Comparison of ENCODE assay signal across 12 mouse cellular contexts in genomic region chr17:51358362-51358739, GRCm38 (mm10).
DNase-seq lines count a peak whose midpoint lies in the region; ATAC-seq and TF ChIP-seq lines count a peak whose summit lies in the region.
"Had no signal": no experiment of that assay in that cellular context is flagged by ENCODE, and none has a peak within 500 bp of the region (broad histone marks: within the 10 kb centered on the region; RNA-seq: fewer than 3 reads in every experiment).

No protein-coding gene starts in this region.

- no peaks in the 10 kb centered on the region for H3K9me3 ChIP-seq in heart, postnatal 0 days (replicated peaks; ENCODE audit: control insufficient read depth, low read length)
- no peaks in the 10 kb centered on the region for H3K9me3 ChIP-seq in hindbrain, embryonic 12.5 days (replicated peaks)
- no peaks in the 10 kb centered on the region for H3K9me3 ChIP-seq in midbrain, embryonic 15.5 days
- H3K9me3 ChIP-seq: liver, embryonic 15.5 days had no signal

- DNase-seq in heart, postnatal 0 days (ENCODE audit: low spot score), result peak; percentile 7
- DNase-seq in heart, postnatal 4 days, result no peak
- peak; percentile 5 for DNase-seq in brain, adult 2 months (ENCODE audit: low read depth, low spot score)
- no peak for DNase-seq in kidney, adult 18-20 months
- no peak for DNase-seq in kidney, postnatal 25 days
- no peak for DNase-seq in natural killer cell, adult 2 months (ENCODE audit: low spot score in 2 of 2)
- DNase-seq: gastrocnemius, postnatal 36 days; kidney, postnatal 10 days; thymus, postnatal 36 days had no signal

- TF ChIP-seq EP300 in heart, postnatal 0 days (IDR thresholded peaks at IDR 0.05; ENCODE audit: low read depth), result no peak

- ATAC-seq in heart, postnatal 0 days (ENCODE audit: insufficient read depth, low read depth), result peak; percentile 51; the same call in 1 of the 2 replicates
- peak; percentile 76 for ATAC-seq in hindbrain, embryonic 12.5 days (ENCODE audit: low FRiP score)
- ATAC-seq in midbrain, embryonic 15.5 days (replicated peaks), result peak; percentile 92

- no peaks in the 10 kb centered on the region for H3K36me3 ChIP-seq in heart, postnatal 0 days (replicated peaks; ENCODE audit: control insufficient read depth, insufficient read depth, low read length)
- H3K36me3 ChIP-seq in hindbrain, embryonic 12.5 days, result no peaks in the 10 kb centered on the region
- no peaks in the 10 kb centered on the region for H3K36me3 ChIP-seq in midbrain, embryonic 15.5 days (replicated peaks)
- H3K36me3 ChIP-seq: liver, embryonic 15.5 days had no signal

- WGBS in heart, postnatal 0 days, result 8% methylated on average over 4 of the region's 4 CpGs
- 33% methylated on average over 4 of the region's 4 CpGs for WGBS in hindbrain, embryonic 12.5 days
- WGBS in midbrain, embryonic 15.5 days, result 11% methylated on average over 4 of the region's 4 CpGs

- H3K9ac ChIP-seq in heart, postnatal 0 days (replicated peaks; ENCODE audit: low read depth, low read length), result no peak overlapping the region
- H3K9ac ChIP-seq in hindbrain, embryonic 12.5 days, result no peak overlapping the region
- no peak overlapping the region for H3K9ac ChIP-seq in midbrain, embryonic 15.5 days
- H3K9ac ChIP-seq: liver, embryonic 15.5 days had no signal

- no peaks in the 10 kb centered on the region for H3K27me3 ChIP-seq in heart, postnatal 0 days (ENCODE audit: control insufficient read depth, insufficient read depth, low read length)
- no peaks in the 10 kb centered on the region for H3K27me3 ChIP-seq in hindbrain, embryonic 12.5 days
- H3K27me3 ChIP-seq in midbrain, embryonic 15.5 days (replicated peaks), result no peaks in the 10 kb centered on the region
- H3K27me3 ChIP-seq: liver, embryonic 15.5 days had no signal

- no peaks in the 10 kb centered on the region; the same call in 1 of the 2 replicates for H3K4me1 ChIP-seq in heart, postnatal 0 days (ENCODE audit: control insufficient read depth, insufficient read depth)
- peaks cover 6% of the 10 kb centered on the region; the same call in 1 of the 2 replicates for H3K4me1 ChIP-seq in hindbrain, embryonic 12.5 days
- H3K4me1 ChIP-seq in midbrain, embryonic 15.5 days, result peaks cover 10% of the 10 kb centered on the region
- H3K4me1 ChIP-seq: liver, embryonic 15.5 days had no signal

- no peak for TF ChIP-seq CTCF in heart, postnatal 0 days (IDR thresholded peaks at IDR 0.05; ENCODE audit: low read depth)

- H3K4me3 ChIP-seq in heart, postnatal 0 days (ENCODE audit: low read depth, low read length), result no peak overlapping the region
- no peak overlapping the region for H3K4me3 ChIP-seq in hindbrain, embryonic 12.5 days
- H3K4me3 ChIP-seq in midbrain, embryonic 15.5 days, result no peak overlapping the region
- H3K4me3 ChIP-seq: liver, embryonic 15.5 days had no signal

- H3K4me2 ChIP-seq in heart, postnatal 0 days (ENCODE audit: low read depth, low read length), result no peak overlapping the region
- H3K4me2 ChIP-seq in hindbrain, embryonic 12.5 days (replicated peaks), result no peak overlapping the region
- peak overlapping the region; percentile 1; the same call in 1 of the 2 replicates for H3K4me2 ChIP-seq in midbrain, embryonic 15.5 days
- H3K4me2 ChIP-seq: liver, embryonic 15.5 days had no signal

- H3K27ac ChIP-seq in heart, postnatal 0 days (ENCODE audit: low read depth), result no peak overlapping the region
- H3K27ac ChIP-seq in hindbrain, embryonic 12.5 days, result no peak overlapping the region
- H3K27ac ChIP-seq in midbrain, embryonic 15.5 days, result peak overlapping the region; percentile 32; the same call in 1 of the 2 replicates
- H3K27ac ChIP-seq: liver, embryonic 15.5 days had no signal

Comparison
In these comparisons a context has a peak if more than half of its experiments do, and no peak if none do; other contexts are left out.
1. DNase-seq: peak in heart, postnatal 0 days (single experiment) and brain, adult 2 months (single experiment); none in heart, postnatal 4 days (single experiment), kidney, adult 18-20 months (single experiment), kidney, postnatal 25 days (0 of 2) and natural killer cell, adult 2 months (0 of 2).
2. Peak in every context shown above with its lines, with median percentiles within 50 percentile points of each other: ATAC-seq.